Mouse (Mus musculus) embryonic facial prominence, embryonic 13.5 days (tissue): Measurements from ENCODE around the gene Ascl3. TPM values are rescaled to one million over a fixed set of nuclear protein-coding genes. Genes with fewer than 3 reads are reported as not detected.

Experiments
- ATAC-seq: fragments of 200-750 bp; cut with Nextera tagmentation; 2 replicates; pipeline ENCODE4 v1.8.0; 2017; ENCODE audit warnings: low read depth; ENCODE audit not compliant: insufficient number of reproducible peaks, insufficient read depth, low FRiP score, low TSS enrichment
- H3K27ac ChIP-seq: fragments of 300-500 bp; sonication (generic); 2 replicates; pipeline ENCODE4 v1.5.1; 2015; ENCODE audit warnings: moderate library complexity, mild to moderate bottlenecking, inconsistent platforms
- H3K27me3 ChIP-seq: fragments of 300-500 bp; sonication (generic); 2 replicates; pipeline ENCODE4 v1.6.1; 2015; ENCODE audit warnings: mild to moderate bottlenecking, inconsistent platforms
- H3K36me3 ChIP-seq: fragments of 300-500 bp; sonication (generic); 2 replicates; pipeline ENCODE4 v1.6.1; 2015; ENCODE audit warnings: mild to moderate bottlenecking, inconsistent platforms
- H3K4me1 ChIP-seq: fragments of 300-500 bp; sonication (generic); 2 replicates; pipeline ENCODE4 v1.6.1; 2015; ENCODE audit warnings: inconsistent platforms
- H3K4me2 ChIP-seq: fragments of 300-500 bp; sonication (generic); 2 replicates; pipeline ENCODE4 v1.6.1; 2015; ENCODE audit warnings: moderate library complexity, mild to moderate bottlenecking, inconsistent platforms
- H3K4me3 ChIP-seq: fragments of 300-500 bp; sonication (generic); 2 replicates; pipeline ENCODE4 v1.5.1; 2015; ENCODE audit warnings: mild to moderate bottlenecking, inconsistent platforms
- H3K9ac ChIP-seq: fragments of 300-500 bp; sonication (generic); 2 replicates; pipeline ENCODE4 v1.6.1; 2015; ENCODE audit warnings: mild to moderate bottlenecking, inconsistent platforms
- H3K9me3 ChIP-seq: fragments of 300-500 bp; sonication (generic); 2 replicates; pipeline ENCODE4 v1.6.1; 2016; ENCODE audit warnings: inconsistent platforms
- WGBS: fragments of 180-500 bp; shearing (Covaris S2); methylation state at CpG from one replicate; pipeline ENCODE4 v1.1.7; 2015; ENCODE audit warnings: mixed read lengths; 5-methylcytosine and 5-hydroxymethylcytosine counted together
- polyA plus RNA-seq: library from polyadenylated mRNA; unstranded; fragments of >200 nt; fragmentation: Nextera tagmentation; extraction: Ambion mirVana; gene quantifications from 2 replicates; pipeline ENCODE4 v1.2.1, GENCODE M21; 2015

Ascl3 gene
- polyA plus RNA-seq, 1 experiment from 2014 or later: not detected

DNA sequence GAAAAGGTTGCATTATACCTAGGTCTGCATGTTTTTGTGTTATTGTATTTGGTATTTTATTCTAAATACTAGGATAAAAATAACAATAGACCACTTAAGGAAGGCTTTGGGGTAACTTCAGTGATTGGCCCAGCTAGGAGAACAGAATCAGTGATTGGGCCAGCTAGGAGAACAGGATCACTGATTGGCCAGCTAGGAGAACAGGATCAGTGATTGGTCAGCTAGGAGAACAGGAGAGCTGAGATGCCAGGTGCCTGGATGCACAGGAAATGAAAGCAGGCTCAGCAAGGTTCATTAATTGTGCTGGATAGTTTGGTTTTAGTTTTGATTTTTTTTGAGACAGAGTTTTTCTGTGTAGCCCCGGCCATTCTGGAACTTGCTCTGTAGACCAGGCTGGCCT, 50.6 kb downstream of the Ascl3 start:
- 0 out of 2 replicates have a peak, but pooled peaks cover 3% of the 10 kb centered on the region for H3K9me3 ChIP-seq
- no peaks in the 10 kb centered on the region for H3K4me1 ChIP-seq
- no peaks in the 10 kb centered on the region for H3K36me3 ChIP-seq
- no peaks in the 10 kb centered on the region for H3K27me3 ChIP-seq
- no peak overlapping the region for H3K9ac ChIP-seq
- no peak for ATAC-seq
- no peak overlapping the region for H3K4me3 ChIP-seq
- WGBS: 92% methylated on average over 1 of the region's 1 CpGs
- no peak overlapping the region for H3K4me2 ChIP-seq
- H3K27ac ChIP-seq: no peak overlapping the region

- no peaks in the 10 kb centered on the region for H3K27me3 ChIP-seq
- H3K9me3 ChIP-seq: 0 out of 2 replicates have a peak, but pooled peaks cover 3% of the 10 kb centered on the region
- 92% methylated on average over 2 of the region's 2 CpGs for WGBS
- H3K4me2 ChIP-seq: no peak overlapping the region
- no peaks in the 10 kb centered on the region for H3K36me3 ChIP-seq
- no peak for ATAC-seq
- H3K4me3 ChIP-seq: no peak overlapping the region
- H3K27ac ChIP-seq: no peak overlapping the region
- no peak overlapping the region for H3K9ac ChIP-seq
- peaks cover 5% of the 10 kb centered on the region for H3K4me1 ChIP-seq
Observed at GRCm38 (mm10) chr7:109680284-109680683, 51.2 kb downstream of the Ascl3 start.

Other genes with a start within 250 kb of the Ascl3 start
- gene Trim66, start 223.6 kb downstream of the Ascl3 start, polyA plus RNA-seq: 1.3 and 2.4 TPM in 2 replicates
- gene Rpl27a, start 212.6 kb downstream of the Ascl3 start, polyA plus RNA-seq: 154 and 159 TPM in 2 replicates
- 45.1 and 58.3 TPM in 2 replicates for gene St5, start 28.1 kb downstream of the Ascl3 start, polyA plus RNA-seq
- 30.8 and 33.7 TPM in 2 replicates for gene Akip1, start 28.0 kb downstream of the Ascl3 start, polyA plus RNA-seq
- 0.25 TPM in 1 of 2 replicates, not detected in the other for gene BC051019, start 7.9 kb downstream of the Ascl3 start, polyA plus RNA-seq
- gene Tmem9b, start 21.1 kb upstream of the Ascl3 start, polyA plus RNA-seq: 47.1 and 49.4 TPM in 2 replicates
- 0.48 and 0.63 TPM in 2 replicates for gene Nrip3, start 50.3 kb upstream of the Ascl3 start, polyA plus RNA-seq
- gene Scube2, start 134.0 kb upstream of the Ascl3 start, polyA plus RNA-seq: 1.4 and 1.5 TPM in 2 replicates
- gene Dennd5a, start 228.7 kb upstream of the Ascl3 start, polyA plus RNA-seq: 38.0 and 44.3 TPM in 2 replicates